Mouse (Mus musculus): ENCODE measurements around the gene Ssbp3.

Gene Ssbp3

DNA sequence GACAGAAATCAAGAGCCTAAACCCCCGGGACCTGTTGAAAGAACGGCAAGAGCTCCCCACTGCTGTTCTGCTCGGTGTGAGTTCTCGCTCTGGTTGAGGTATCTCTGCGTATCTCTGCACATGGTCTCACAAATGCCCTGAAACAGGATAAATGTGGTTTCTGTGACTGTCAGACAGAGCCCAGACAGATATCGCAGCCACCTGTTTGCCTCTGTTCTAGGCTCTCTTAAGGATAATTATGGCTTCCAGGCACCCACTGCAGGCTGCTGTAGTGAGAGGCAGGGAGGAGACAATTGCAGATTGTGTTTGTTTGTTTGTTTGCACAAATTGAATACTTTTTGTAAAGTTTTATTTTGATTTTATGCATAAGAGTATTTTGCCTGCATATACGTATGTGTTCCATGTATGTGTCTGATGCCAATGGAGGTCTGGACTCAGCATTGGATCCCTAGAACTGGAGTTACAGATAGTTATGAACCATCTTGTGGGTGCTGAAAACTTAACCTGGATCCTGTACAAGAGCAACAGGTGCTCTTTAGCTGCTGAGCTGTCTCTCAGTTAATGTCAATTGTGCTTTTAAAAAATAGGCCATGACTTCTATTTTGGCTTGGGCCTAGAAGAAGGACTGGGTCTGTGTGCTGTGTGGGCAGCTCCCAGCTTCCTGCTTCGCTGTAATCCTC is 101.0 kb downstream of the Ssbp3 start:
- DNase-seq (ENCODE audit: low spot score in 2 of 2), result peak in 1 of 2 experiments; percentile 18

DNA sequence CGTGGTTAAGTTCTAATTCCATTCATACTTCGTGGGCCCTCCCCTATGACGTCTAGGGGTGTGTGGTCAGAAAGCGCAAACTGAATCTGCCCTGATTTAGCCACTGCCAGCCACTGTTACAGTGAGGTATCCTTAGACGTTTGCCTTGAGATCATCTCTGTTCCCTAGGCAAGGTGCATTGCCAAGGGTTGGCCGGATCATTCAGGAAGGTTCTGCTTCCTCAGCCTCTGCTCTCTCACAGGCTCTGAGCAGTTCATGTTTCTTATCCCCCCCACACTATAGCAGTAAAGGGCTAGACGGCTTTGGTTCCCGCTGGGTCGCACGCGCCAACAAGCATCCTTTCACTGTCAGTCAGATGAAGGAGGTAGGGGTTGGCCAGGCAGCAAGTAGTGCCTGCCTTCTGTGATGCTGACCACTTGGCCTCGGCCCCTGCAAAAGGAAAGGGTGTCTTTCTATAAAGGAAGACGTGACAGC is 101.5 kb downstream of the Ssbp3 start:
- no peak for DNase-seq (ENCODE audit: low spot score in 2 of 2)

GRCm38 (mm10) chr4:107012574-107012973 is 102.1 kb downstream of the Ssbp3 start:
- DNase-seq (ENCODE audit: low spot score in 2 of 2), result no peak

GRCm38 (mm10) chr4:107013119-107013816 is 102.8 kb downstream of the Ssbp3 start:
- DNase-seq (ENCODE audit: low spot score in 2 of 2), result no peak

GRCm38 (mm10) chr4:107013817-107014260 is 103.3 kb downstream of the Ssbp3 start:
- no peak for DNase-seq (ENCODE audit: low spot score in 2 of 2)

DNA sequence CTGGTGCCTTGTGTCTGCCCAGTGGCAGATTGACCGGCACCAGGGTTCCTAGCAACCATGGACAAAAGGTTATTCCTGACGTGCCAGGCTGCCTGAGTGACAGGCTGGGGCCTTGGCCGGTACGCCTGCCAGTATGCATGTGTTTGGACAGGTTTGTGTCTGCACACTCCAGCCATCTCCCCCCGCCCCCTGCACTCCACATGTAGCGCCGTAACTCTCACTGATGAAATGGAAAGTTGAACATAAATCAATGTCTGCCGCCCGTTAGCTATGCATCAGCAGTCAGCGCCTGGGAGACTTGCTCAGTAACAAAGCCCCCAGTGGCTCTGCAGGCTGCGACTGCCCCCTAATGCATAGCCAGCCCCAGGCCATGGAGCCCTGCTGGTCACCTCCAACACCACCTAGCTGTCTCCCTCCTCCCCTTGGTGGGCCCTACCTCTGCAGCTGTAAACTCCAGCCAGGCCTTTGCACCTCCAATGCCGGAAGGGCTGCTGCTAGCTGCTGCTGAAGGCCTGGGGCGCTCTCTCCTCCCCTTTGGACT is 105.5 kb downstream of the Ssbp3 start:
- no peak for DNase-seq (ENCODE audit: low spot score in 2 of 2)

DNA sequence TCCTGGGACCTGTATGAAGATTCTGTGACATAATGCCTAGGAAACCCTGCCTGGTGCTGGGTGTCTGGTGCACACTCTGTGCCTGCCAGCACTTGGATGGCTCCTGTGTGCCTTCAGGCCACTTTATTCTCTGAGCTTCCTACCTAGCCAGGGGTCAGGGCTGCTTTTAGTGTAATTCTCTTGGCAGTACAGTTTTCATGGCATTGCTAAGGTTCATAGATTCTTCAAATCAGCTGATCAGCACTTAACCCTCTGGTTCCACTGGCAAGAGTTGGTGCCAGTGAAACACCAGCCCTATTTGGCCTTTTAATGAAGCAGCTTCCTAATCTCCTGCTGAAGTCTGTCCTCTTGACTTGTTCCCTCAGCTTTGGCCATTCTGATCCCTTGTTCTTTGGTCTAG is 106.8 kb downstream of the Ssbp3 start:
- no peak for DNase-seq (ENCODE audit: low spot score in 2 of 2)

- no peak for DNase-seq (ENCODE audit: low spot score in 2 of 2)
Measured at GRCm38 (mm10) chr4:107018521-107018920, 108.0 kb downstream of the Ssbp3 start.

- no peak for DNase-seq (ENCODE audit: low spot score in 2 of 2)
Measured at GRCm38 (mm10) chr4:107019027-107019426, 108.5 kb downstream of the Ssbp3 start.

DNA sequence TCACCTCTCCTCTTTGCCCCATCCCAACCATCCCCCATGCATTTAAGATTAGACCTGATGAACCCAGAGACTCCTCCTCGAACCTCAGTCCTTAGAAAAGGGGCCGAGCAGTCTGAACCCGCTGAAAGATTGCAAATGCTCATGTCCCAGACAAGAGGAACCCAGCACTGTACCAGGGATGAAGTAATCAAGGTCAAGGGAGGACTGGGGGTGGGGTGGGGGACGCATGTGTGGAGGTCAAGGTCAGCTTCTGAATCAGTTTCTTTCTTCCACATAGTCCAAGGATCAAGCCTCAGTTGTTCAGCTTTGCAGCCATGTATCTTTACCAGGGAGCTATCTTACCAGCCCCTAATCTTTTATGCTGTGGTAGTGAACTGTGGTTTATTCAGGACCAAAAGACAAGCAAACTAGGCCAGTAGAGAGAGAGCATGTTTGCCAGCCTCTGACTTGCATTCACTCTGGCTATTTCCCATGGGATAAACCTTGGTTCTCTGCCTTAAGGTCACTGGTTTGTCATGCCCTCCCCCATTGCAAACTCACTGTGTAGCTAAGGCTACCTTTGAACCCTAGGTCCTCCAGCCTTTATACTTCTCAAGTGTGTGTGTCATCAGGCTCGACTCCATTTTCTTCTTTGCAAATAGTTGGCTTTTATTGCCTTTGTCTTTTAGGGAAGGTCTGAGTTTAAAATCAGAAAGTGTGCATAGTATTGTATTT is 109.9 kb downstream of the Ssbp3 start:
- DNase-seq (ENCODE audit: low spot score in 2 of 2), result no peak

DNA sequence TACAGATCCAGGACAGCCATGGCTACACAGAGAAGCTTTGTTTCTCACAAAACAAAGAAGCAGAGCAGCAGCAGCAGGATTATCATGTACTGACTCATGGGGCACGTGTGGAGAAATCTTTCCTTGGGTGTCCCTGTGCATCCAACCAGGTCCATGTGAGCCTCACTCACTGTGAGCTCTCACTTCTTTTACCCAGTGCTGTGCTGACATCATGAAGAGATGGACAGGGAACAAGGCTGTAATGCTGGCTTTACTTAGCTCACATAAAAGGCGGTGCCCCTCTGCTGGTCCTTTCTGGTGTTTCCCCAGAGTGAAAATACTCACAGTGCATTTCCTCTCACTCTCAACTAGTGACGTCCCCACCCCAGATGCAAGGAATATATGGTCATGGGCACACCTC is 111.0 kb downstream of the Ssbp3 start:
- DNase-seq (ENCODE audit: low spot score in 2 of 2), result no peak

GRCm38 (mm10) chr4:107024899-107025298 is 114.4 kb downstream of the Ssbp3 start:
- DNase-seq (ENCODE audit: low spot score in 2 of 2), result no peak

DNA sequence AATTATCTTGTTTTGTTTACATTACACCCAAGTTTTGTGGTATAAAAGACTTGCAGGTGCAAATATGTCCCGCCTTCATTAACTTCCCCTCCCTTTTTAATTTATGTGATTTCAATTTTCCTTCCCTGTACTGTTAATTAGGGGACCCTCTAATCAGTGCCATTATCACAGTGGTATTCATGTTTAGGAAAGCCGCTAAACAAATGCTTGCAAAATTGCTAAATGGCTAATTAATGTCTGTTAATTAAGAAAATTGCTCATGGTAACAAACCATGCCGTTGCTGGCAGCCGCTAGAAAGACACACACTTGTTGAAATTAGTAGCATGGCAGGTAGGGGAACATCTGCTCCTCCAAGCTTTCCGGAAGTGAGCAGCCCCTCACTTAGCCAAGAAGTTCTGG is 114.9 kb downstream of the Ssbp3 start:
- no peak for DNase-seq (ENCODE audit: low spot score in 2 of 2)

DNA sequence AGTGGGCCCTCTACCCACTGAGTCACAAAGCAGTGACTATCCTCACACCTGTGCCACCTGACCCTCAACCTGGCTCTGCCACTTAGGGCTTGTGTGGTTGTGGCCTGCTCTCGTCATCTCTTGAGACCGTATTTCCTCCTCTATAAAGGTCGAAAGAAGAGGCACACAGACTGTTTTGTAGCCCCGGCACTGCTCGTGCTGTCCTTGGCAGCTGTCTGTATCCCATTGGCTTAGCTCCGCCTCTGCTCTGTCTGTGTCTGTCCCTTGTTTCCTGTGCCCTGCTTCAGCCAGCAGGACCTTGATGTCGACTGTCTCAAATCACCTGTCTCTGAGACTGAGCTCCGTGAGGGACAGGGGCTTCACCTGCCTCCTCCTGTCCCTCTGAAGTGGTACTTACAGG is 116.0 kb downstream of the Ssbp3 start:
- no peak for DNase-seq (ENCODE audit: low spot score in 2 of 2)

GRCm38 (mm10) chr4:107035689-107036088 is 125.2 kb downstream of the Ssbp3 start:
- DNase-seq (ENCODE audit: low spot score in 2 of 2), result no peak

- no peak for DNase-seq (ENCODE audit: low spot score in 2 of 2)
Measured at GRCm38 (mm10) chr4:107036985-107037384, 126.5 kb downstream of the Ssbp3 start.

DNA sequence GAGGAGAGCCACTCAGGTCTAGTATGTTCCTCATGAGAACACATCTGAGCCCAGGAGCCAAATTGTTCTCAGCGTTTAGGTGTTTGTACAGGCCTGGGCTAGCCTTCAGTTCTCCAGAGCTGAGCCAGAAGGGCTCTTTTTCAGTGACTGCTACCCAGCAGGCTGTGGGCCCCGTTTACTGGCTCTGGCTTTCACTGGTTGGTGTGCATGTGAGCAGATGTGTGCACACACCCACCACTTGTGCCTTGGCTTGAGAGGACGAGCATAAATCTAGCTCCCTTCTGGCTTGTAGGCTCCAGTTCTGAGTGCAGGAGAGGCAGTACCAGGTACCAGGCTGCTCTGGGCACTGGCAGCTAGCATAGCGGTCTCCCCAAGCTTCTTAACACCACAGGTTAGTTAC is 127.8 kb downstream of the Ssbp3 start:
- no peak for DNase-seq (ENCODE audit: low spot score in 2 of 2)

GRCm38 (mm10) chr4:107039270-107039669 is 128.8 kb downstream of the Ssbp3 start:
- DNase-seq (ENCODE audit: low spot score in 2 of 2), result no peak

DNA sequence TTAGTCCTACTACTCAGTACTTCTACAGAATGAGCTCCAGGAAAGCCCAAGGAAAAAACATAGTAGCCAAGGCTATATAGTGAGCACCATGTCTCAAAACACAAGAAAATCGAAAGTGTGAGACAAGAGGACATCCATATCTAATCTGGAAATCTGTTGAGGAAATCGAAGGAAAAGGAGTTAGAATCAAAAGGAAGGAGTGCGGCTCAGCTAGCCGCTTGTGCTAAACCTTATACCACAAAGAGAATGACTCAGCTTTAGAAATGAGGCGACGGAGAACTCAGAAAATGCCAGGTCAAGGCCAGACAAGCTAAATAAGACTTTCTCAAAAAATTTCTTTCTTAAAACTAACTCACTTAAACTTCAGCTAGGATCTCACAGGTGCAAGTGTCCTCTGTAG is 131.8 kb downstream of the Ssbp3 start:
- DNase-seq (ENCODE audit: low spot score in 2 of 2), result no peak

DNA sequence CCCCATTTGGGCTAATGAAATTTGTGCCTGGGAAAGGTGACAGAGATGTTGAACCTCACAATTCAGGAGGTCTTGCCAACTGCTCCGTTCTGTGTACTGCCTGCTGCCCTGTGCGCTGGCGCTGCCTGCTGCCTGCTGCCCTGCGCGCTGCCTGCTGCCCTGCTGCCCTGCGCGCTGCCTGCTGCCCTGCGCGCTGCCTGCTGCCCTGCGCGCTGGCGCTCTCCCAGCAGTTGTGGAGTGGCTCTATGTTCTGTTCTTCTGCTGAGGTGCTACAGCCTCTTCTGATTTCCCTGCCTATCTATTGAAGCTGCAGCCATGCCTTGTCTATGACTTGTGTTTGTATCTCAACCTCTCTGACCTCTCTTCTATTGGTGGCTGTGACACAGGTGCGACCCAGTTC is 134.7 kb downstream of the Ssbp3 start:
- DNase-seq (ENCODE audit: low spot score in 2 of 2), result no peak

DNA sequence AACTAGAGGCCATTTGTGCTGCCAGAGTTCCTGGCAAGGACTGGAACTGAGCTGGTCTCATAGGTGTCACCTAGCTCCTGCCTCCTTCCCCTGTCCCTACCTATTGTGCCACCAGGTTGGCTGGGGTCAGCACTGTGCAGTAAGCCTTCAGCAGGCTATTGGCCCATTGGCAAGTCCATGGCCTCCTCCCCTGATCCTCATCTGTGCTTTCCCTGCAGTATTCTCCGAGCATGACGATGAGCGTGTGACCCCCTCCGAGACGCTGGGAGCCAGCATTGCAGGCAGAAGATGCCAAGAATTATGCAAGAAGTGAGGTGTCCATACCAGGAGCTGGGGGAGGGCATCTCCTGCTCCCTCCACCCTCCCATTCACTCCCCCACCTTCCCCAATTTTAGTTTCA is 137.3 kb downstream of the Ssbp3 start:
- DNase-seq (ENCODE audit: low spot score in 2 of 2), result no peak

GRCm38 (mm10) chr4:107048568-107049162 is 138.2 kb downstream of the Ssbp3 start:
- DNase-seq (ENCODE audit: low spot score in 2 of 2), result no peak

Data from thymus, postnatal 10 days (tissue).